Mouse (Mus musculus): ENCODE results near the gene Mycbp2. TPM values are rescaled to one million over a fixed set of nuclear protein-coding genes. Genes with fewer than 3 reads are reported as not detected.
A peak's percentile ranks its signal among the peaks of the same experiment; 100 is the strongest.

Mycbp2 gene
- total RNA-seq, 4 experiments from 2014 or later, result 148 to 185 (median 165) TPM

GRCm38 (mm10) chr14:103260437-103260836 is 86.2 kb downstream of the Mycbp2 start:
- DNase-seq (ENCODE audit: low spot score in 2 of 2), result no peak

GRCm38 (mm10) chr14:103258745-103259144 is 87.9 kb downstream of the Mycbp2 start:
- DNase-seq (ENCODE audit: low spot score in 2 of 2), result no peak

- no peak for DNase-seq (ENCODE audit: low spot score in 2 of 2)
Observed at GRCm38 (mm10) chr14:103256866-103257265, 89.7 kb downstream of the Mycbp2 start.

- DNase-seq (ENCODE audit: low spot score in 2 of 2), result no peak
Observed at GRCm38 (mm10) chr14:103254311-103254710, 92.3 kb downstream of the Mycbp2 start.

GRCm38 (mm10) chr14:103242020-103242419 is 104.6 kb downstream of the Mycbp2 start:
- no peak for DNase-seq (ENCODE audit: low spot score in 2 of 2)

- no peak for DNase-seq (ENCODE audit: low spot score in 2 of 2)
Observed at GRCm38 (mm10) chr14:103234770-103235169, 111.8 kb downstream of the Mycbp2 start.

- DNase-seq (ENCODE audit: low spot score in 2 of 2), result no peak
Observed at GRCm38 (mm10) chr14:103233640-103234593, 112.7 kb downstream of the Mycbp2 start.

- DNase-seq (ENCODE audit: low spot score in 2 of 2), result no peak
Observed at GRCm38 (mm10) chr14:103222356-103222755, 124.3 kb downstream of the Mycbp2 start.

- DNase-seq (ENCODE audit: low spot score in 2 of 2), result no peak
Observed at GRCm38 (mm10) chr14:103221751-103222150, 124.9 kb downstream of the Mycbp2 start.

GRCm38 (mm10) chr14:103216331-103216730 is 130.3 kb downstream of the Mycbp2 start:
- no peak for DNase-seq (ENCODE audit: low spot score in 2 of 2)

GRCm38 (mm10) chr14:103186658-103187057 is 160.0 kb downstream of the Mycbp2 start:
- no peak for DNase-seq (ENCODE audit: low spot score in 2 of 2)

GRCm38 (mm10) chr14:103186076-103186475 is 160.5 kb downstream of the Mycbp2 start:
- no peak for DNase-seq (ENCODE audit: low spot score in 2 of 2)

GRCm38 (mm10) chr14:103180096-103180495 is 166.5 kb downstream of the Mycbp2 start:
- DNase-seq (ENCODE audit: low spot score in 2 of 2), result no peak

- no peak for DNase-seq (ENCODE audit: low spot score in 2 of 2)
Observed at GRCm38 (mm10) chr14:103162923-103163322, 183.7 kb downstream of the Mycbp2 start.

- no peak for DNase-seq (ENCODE audit: low spot score in 2 of 2)
Observed at GRCm38 (mm10) chr14:103155685-103156084, 190.9 kb downstream of the Mycbp2 start.

GRCm38 (mm10) chr14:103150139-103150538 is 196.5 kb downstream of the Mycbp2 start:
- DNase-seq (ENCODE audit: low spot score in 2 of 2), result peak; percentile 64 to 68

- no peak for DNase-seq (ENCODE audit: low spot score in 2 of 2)
Observed at GRCm38 (mm10) chr14:103131991-103132390, 214.6 kb downstream of the Mycbp2 start.

GRCm38 (mm10) chr14:103125756-103126155 is 220.9 kb downstream of the Mycbp2 start:
- no peak for DNase-seq (ENCODE audit: low spot score in 2 of 2)

- DNase-seq (ENCODE audit: low spot score in 2 of 2), result no peak
Observed at GRCm38 (mm10) chr14:103114994-103115670, 231.5 kb downstream of the Mycbp2 start.

- DNase-seq (ENCODE audit: low spot score in 2 of 2), result no peak
Observed at GRCm38 (mm10) chr14:103112606-103113363, 233.8 kb downstream of the Mycbp2 start.

- peak; percentile 53 for DNase-seq (ENCODE audit: low spot score in 2 of 2)
Observed at GRCm38 (mm10) chr14:103109971-103110370, 236.6 kb downstream of the Mycbp2 start.

- DNase-seq (ENCODE audit: low spot score in 2 of 2), result no peak
Observed at GRCm38 (mm10) chr14:103106301-103106700, 240.3 kb downstream of the Mycbp2 start.

All from layer of hippocampus, adult 8-10 months (tissue).